Mouse (Mus musculus): ENCODE results near the gene Lrrc1.

Lrrc1 gene

GRCm38 (mm10) chr9:77502548-77503438 lies 41.9 kb downstream of the Lrrc1 start:
- in situ Hi-C loops (cut with MboI, MseI), result no loop called here

- in situ Hi-C loops (cut with MboI, MseI), result no loop called here
Measured at GRCm38 (mm10) chr9:77502171-77502547, 42.5 kb downstream of the Lrrc1 start.

GRCm38 (mm10) chr9:77499084-77499483 lies 45.6 kb downstream of the Lrrc1 start:
- in situ Hi-C loops (cut with MboI, MseI), result no loop called here

GRCm38 (mm10) chr9:77498406-77498805 lies 46.3 kb downstream of the Lrrc1 start:
- in situ Hi-C loops (cut with MboI, MseI), result no loop called here

GRCm38 (mm10) chr9:77497173-77497572 lies 47.5 kb downstream of the Lrrc1 start:
- in situ Hi-C loops (cut with MboI, MseI), result no loop called here

- in situ Hi-C loops (cut with MboI, MseI), result no loop called here
Measured at GRCm38 (mm10) chr9:77496540-77497062, 48.1 kb downstream of the Lrrc1 start.

GRCm38 (mm10) chr9:77494307-77494706 lies 50.4 kb downstream of the Lrrc1 start:
- in situ Hi-C loops (cut with MboI, MseI), result no loop called here

GRCm38 (mm10) chr9:77488611-77489010 lies 56.1 kb downstream of the Lrrc1 start:
- in situ Hi-C loops (cut with MboI, MseI), result no loop called here

GRCm38 (mm10) chr9:77487427-77487826 lies 57.2 kb downstream of the Lrrc1 start:
- in situ Hi-C loops (cut with MboI, MseI), result no loop called here

GRCm38 (mm10) chr9:77485915-77486314 lies 58.8 kb downstream of the Lrrc1 start:
- in situ Hi-C loops (cut with MboI, MseI), result no loop called here

- in situ Hi-C loops (cut with MboI, MseI), result no loop called here
Measured at GRCm38 (mm10) chr9:77484751-77485150, 59.9 kb downstream of the Lrrc1 start.

GRCm38 (mm10) chr9:77483559-77483958 lies 61.1 kb downstream of the Lrrc1 start:
- in situ Hi-C loops (cut with MboI, MseI), result no loop called here

GRCm38 (mm10) chr9:77482281-77482680 lies 62.4 kb downstream of the Lrrc1 start:
- in situ Hi-C loops (cut with MboI, MseI), result no loop called here

GRCm38 (mm10) chr9:77481380-77481779 lies 63.3 kb downstream of the Lrrc1 start:
- in situ Hi-C loops (cut with MboI, MseI), result no loop called here

- in situ Hi-C loops (cut with MboI, MseI), result no loop called here
Measured at GRCm38 (mm10) chr9:77480574-77481319, 63.9 kb downstream of the Lrrc1 start.

- in situ Hi-C loops (cut with MboI, MseI), result no loop called here
Measured at GRCm38 (mm10) chr9:77480001-77480400, 64.7 kb downstream of the Lrrc1 start.

GRCm38 (mm10) chr9:77478166-77478920 lies 66.3 kb downstream of the Lrrc1 start:
- in situ Hi-C loops (cut with MboI, MseI), result no loop called here

- in situ Hi-C loops (cut with MboI, MseI), result no loop called here
Measured at GRCm38 (mm10) chr9:77474535-77474934, 70.1 kb downstream of the Lrrc1 start.

GRCm38 (mm10) chr9:77472557-77472956 lies 72.1 kb downstream of the Lrrc1 start:
- in situ Hi-C loops (cut with MboI, MseI), result no loop called here

- in situ Hi-C loops (cut with MboI, MseI), result no loop called here
Measured at GRCm38 (mm10) chr9:77471646-77472220, 72.9 kb downstream of the Lrrc1 start.

GRCm38 (mm10) chr9:77469791-77470607 lies 74.7 kb downstream of the Lrrc1 start:
- in situ Hi-C loops (cut with MboI, MseI), result no loop called here

Measured in T-helper 1 cell (primary cell).